Mouse (Mus musculus) layer of hippocampus, postnatal 14 days (tissue): ENCODE results near the gene Vcpkmt. TPM values are rescaled to one million over a fixed set of nuclear protein-coding genes. Genes with fewer than 3 reads are reported as not detected.
"Not testable (repeated sequence)": the region's sequence is repeated elsewhere in the genome, so short reads cannot be mapped to it uniquely, and the experiment has no call there.

Experiments used
- DNase-seq, 2 experiments: peaks; one replicate each; pipeline ENCODE4 v3.0.0; 2021 to 2022; ENCODE audit warnings: low spot score in 2 of 2, mixed read lengths in 1 of 2
- long read RNA-seq, 2 experiments: library from polyadenylated mRNA; stranded (forward); transcript quantifications; one replicate each; pipeline ENCODE4 v2.0.0; 2021
- total RNA-seq, 2 experiments: library from RNA; stranded (reverse); gene quantifications; 2 replicates each; pipeline ENCODE4 v1.2.3; 2021

The Vcpkmt gene
- total RNA-seq: 10 to 100 TPM; 17.7 to 18.0 TPM
- long read RNA-seq, experiment 1, partial matches to known transcripts: 3 of 9 reads
- long read RNA-seq, experiment 1, other reads (novel, unspliced or antisense): 4 of 9 reads
- long read RNA-seq, experiment 2, partial matches to known transcripts: 5 of 13 reads
- long read RNA-seq, experiment 2, other reads (novel, unspliced or antisense): 5 of 13 reads

- DNase-seq: peak; percentile 81 to 88
These were observed at the start of gene Vcpkmt for GRCm38 (mm10) chr12:69582613-69583269. TSS of gene Vcpkmt (minus strand) at chr12:69583028.

- DNase-seq: not testable (repeated sequence)
These were observed 35.8 kb upstream of the Vcpkmt start for GRCm38 (mm10) chr12:69618590-69618989.

GRCm38 (mm10) chr12:69604367-69604766, 21.5 kb upstream of the Vcpkmt start:
- DNase-seq: no peak

DNA sequence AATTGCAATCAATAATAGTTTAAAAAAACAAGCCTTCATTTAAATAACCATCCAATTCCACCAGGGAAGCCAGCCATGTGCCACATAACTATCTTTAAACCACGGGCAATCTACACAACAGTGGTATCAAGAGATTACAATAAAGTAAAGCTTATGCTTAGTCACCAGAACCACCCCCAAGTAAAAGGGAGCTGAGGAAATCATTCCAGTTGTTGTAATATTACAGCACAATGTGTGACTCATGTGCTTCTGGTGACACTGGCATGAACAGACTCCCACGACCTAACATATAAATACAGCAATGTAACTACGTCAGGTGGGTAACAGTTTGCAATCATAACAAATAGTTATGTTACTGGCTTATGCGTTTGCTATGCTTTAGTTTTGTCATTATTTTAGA, 14.6 kb upstream of the Vcpkmt start:
- DNase-seq: no peak

- DNase-seq: no peak
These were observed 10.3 kb upstream of the Vcpkmt start for GRCm38 (mm10) chr12:69593130-69593529.

DNA sequence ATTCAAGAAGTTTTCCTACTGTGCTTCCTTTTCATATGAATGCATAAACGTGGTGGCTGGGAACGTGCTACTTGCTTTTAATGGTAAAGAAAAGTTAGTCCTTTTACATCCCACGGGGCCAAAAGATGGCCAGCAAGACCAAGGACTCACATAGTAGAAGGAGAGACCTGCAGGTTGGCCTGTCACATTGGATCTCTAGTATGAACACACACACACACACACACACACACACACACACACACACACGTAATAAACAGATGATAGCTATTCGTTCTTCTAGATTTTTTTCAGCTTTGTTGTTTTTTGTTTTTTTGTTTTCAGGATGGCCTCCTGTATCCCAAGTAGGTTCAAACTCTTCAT, 422 bp upstream of the Vcpkmt start:
- DNase-seq: no peak

GRCm38 (mm10) chr12:69582216-69582612, 614 bp downstream of the Vcpkmt start:
- no peak for DNase-seq

GRCm38 (mm10) chr12:69579623-69580022, 3.2 kb downstream of the Vcpkmt start:
- DNase-seq: no peak

- DNase-seq: no peak
These were observed 6.7 kb downstream of the Vcpkmt start for GRCm38 (mm10) chr12:69576120-69576627.

- peak; percentile 80 to 87 for DNase-seq
These were observed 8.6 kb downstream of the Vcpkmt start for GRCm38 (mm10) chr12:69573916-69574881.

- DNase-seq: no peak
These were observed 9.6 kb downstream of the Vcpkmt start for GRCm38 (mm10) chr12:69573271-69573670.

- no peak for DNase-seq
These were observed 12.9 kb downstream of the Vcpkmt start for GRCm38 (mm10) chr12:69569926-69570325.

- DNase-seq: no peak
These were observed 14.6 kb downstream of the Vcpkmt start for GRCm38 (mm10) chr12:69568266-69568665.

DNA sequence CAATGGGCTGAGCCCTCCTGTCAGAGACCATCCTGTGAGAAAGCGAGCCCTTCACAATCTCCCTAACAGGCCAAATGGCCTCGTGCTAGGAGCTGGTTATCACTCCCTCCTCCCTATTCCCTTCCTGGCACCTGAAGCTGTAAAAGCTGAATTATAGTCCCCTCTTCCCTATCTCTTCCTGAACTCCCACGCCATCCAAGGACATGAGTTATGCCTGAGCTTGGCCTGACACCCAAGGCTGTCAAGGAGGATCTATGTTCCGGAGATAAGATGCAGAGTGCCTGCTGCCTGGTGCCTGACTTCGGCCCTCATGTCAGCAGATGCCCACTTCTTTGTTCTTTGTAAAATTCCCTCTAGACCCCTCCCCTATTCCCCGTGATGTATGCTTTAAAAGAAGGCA, 21.8 kb downstream of the Vcpkmt start:
- DNase-seq: not testable (repeated sequence)

- no peak for DNase-seq
These were observed 26.5 kb downstream of the Vcpkmt start for GRCm38 (mm10) chr12:69556221-69556861.

GRCm38 (mm10) chr12:69545456-69546178, 37.2 kb downstream of the Vcpkmt start:
- no peak for DNase-seq

- no peak for DNase-seq
These were observed 37.8 kb downstream of the Vcpkmt start for GRCm38 (mm10) chr12:69544994-69545393.

DNA sequence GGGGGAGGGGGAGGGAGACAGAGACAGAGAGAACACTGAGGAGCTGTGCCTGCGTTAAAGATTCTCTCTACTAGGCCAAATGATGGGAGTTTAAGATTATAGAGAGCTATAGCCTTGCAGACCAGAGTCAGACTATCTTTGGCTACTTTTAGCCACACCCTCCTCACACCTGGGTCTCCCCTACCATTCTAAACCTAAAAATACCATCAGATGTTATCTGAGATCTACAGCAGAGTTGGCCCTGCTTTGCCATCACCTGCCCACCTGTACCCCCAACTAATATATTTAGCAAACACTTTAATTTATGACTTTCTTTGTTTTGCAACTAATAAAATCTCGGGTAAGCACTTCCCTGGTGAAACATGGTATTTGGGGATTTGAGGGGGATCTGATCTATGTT, 38.3 kb downstream of the Vcpkmt start:
- no peak for DNase-seq

- no peak for DNase-seq
These were observed 40.5 kb downstream of the Vcpkmt start for GRCm38 (mm10) chr12:69542376-69542775.

- DNase-seq: no peak
These were observed 41.2 kb downstream of the Vcpkmt start for GRCm38 (mm10) chr12:69541663-69542062.

GRCm38 (mm10) chr12:69539353-69539752, 43.5 kb downstream of the Vcpkmt start:
- DNase-seq: no peak
